Mouse (Mus musculus) naive thymus-derived CD4-positive, alpha-beta T cell, adult 2 months (primary cell): ENCODE results near the gene Krt39.

ENCODE experiments used
- DNase-seq: peaks from one replicate; pipeline ENCODE4 v3.0.0-alpha.2; 2011; ENCODE audit warnings: low read depth

The Krt39 gene

DNA sequence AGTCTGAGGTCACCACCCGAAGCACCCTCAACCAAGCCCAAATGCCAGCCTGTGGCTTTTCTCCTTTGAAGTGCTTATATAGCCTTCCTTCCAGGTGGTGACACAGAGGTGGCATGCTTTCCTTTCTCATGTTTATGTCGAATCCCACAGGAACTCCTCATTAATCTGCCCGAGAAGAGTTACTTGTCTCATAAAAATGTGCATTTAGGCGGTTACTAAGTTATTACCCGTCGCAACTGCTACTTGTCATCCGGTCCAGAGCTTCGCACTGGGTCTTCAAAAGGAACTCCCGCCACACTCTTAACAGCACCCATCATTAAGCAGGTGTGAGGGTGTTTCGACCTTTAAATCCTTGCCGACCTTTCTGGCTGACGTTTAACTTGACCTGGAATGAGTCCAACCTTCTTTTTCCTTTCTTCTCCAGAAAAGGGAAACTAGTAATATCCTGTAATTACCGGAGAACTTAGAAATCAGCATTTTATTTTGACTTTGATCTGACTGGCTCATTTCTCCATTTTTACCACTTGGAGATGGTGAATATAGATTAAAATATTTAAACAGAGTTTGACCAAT, at the start of gene Krt39:
TSS of gene Krt39 (minus strand) at position 51 of the 573 bp plus-strand sequence.
- DNase-seq, result no peak

DNA sequence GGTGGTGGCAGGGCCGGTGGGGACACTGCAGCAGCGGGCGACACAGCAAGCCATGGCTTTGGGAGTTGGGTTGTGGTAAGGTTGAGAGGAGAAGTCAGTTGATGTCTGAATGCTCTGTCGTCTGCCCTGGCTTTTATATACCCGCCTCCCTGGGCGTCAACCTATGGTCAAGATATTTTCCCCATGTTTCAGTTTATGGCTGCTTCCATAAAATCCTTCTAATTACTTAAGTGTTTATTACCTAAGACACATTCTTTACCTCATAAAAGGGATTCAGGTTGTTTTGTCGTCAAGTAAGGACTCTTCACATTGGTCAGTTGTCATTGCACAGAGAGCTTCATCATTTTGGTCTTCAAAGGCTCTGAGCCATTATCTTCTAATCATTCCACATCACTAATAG, 45.4 kb upstream of the Krt39 start, which contains the start of gene Krtap3-1:
TSS of gene Krtap3-1 (minus strand) at position 101 of the 400 bp plus-strand sequence.
- no peak for DNase-seq

DNA sequence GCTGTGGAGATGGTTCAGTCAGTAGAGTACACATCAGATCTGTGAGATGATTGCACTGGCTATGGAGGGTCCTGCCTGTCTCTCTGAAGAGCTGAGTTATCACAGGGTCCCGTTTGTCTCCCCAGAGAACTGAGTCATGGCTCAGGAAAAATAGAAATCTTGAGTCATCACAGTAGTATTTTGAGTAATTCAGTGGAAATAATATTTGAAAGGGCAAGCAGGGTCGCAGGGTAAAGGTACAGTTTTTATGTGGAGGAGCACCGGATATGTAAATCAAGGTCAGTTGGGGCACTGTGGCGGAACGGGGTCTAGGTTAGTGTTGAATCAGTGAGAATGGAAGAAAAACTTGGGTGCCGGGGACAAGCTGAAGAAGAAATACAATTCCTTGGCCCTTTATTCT, 41.4 kb upstream of the Krt39 start:
- no peak for DNase-seq

DNA sequence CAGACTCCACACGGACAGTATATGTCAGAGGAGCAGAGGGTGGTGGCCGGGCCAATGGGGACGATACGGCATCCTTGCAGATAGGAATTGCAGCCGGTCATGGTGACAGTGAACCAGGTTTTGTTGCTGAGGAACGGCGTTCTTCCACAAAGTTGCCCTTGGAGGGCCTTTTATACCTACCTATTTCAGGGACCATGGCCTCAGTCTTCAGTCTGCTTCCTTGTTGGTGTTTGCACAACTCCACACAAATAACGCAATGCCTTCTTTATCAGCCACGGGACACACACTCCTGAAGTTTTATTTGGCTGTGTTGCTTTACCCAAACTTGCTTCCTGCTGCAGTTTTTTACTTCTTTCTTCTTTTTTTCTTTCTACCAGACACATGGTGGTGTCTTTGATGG, 38.2 kb upstream of the Krt39 start, which contains the start of gene Gm11939:
TSS of gene Gm11939 (minus strand) at position 101 of the 400 bp plus-strand sequence.
- no peak for DNase-seq

DNA sequence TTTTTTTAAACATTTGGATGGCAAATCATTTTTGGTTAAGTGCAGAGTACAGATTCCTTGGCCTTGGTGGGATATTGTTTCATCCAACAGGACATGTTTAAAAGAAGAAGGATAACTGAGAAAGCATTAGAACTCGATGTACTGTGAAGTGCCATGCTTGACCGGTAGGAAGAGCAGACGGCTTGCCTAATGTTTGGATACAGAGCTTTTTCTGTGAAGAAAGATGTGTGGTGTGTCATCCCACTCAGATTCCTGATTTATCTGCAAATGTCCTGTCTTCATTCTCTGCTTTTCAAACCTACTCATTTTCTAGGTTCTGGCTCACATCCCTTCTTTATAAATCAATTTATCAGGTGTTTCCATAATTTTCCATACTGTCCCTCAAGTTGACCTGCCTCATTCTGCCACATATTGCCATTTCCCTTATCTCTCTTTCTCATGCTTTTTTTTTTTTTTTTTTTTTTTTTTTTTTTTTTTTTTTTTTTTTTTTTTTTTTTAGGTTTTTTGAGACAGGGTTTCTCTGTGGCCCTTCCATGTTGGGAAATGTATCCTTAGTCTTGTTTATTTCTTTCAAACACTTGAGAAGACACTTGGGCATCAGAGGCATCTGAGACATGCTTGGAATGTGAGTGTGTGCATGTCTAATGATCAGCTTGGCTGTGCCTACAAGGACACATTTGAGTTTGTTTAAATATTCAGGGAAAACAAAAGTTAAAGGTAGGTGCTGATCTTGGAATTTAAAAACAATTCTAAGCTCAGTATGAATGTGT, 37.0 kb upstream of the Krt39 start:
- DNase-seq, result no peak

DNA sequence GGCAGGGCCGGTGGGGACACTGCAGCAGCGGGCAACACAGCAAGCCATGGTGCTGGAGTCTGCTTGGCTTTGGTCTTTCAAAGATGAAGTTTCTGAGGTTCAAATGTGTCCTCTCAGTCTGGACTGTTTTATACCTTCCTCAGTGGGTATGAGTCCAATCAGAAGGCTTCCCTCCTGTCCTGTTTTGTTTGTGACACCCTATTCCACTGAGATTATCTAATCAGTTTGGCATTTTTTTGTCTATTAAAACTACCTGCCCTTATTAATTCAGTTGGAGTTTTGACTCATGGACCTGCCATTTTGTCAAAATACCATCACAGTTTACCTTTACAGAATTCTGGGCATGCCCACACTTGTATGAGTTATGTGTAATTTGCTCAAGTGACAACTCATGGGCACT, 35.6 kb upstream of the Krt39 start, which contains the start of gene Krtap3-2:
TSS of gene Krtap3-2 (minus strand) at position 101 of the 400 bp plus-strand sequence.
- DNase-seq, result no peak

DNA sequence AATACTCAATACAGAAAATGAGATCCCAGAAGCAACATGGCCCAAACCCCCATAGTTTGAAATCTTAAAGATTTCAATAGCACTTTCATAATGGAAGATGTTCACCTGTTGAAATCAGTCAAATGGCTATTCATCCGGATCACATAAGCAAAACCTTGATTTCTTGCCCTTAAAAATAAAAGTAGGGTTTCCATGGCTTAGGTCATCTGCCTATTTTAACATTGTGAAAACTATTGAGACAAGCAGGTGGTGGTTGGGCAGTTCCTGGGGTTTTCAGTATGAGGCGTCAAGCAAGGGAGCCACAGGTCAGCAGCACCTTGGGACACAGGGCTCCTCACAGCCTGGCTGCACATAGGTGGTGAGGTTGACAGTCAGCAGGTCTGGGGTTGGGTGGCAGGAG, 35.1 kb upstream of the Krt39 start:
- no peak for DNase-seq

DNA sequence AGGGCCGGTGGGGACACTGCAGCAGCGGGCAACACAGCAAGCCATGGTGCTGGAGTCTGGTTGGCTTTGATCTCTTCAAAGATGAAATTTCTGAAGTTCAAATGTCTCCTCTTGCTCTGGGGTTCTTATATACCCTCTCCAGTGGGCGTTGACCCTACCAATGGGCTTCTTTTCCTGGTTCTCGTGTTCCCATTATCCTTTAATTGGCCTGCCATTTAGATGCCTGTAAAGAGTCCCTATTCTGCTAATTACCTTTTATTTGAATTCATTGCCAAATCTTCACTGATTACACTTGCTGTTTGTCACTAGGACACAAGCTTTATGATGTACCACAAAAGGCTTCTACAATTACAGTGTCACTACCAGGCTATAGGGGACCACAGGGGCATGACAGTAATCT, 29.6 kb upstream of the Krt39 start, which contains the start of gene Krtap3-3:
TSS of gene Krtap3-3 (minus strand) at position 101 of the 400 bp plus-strand sequence.
- no peak for DNase-seq

DNA sequence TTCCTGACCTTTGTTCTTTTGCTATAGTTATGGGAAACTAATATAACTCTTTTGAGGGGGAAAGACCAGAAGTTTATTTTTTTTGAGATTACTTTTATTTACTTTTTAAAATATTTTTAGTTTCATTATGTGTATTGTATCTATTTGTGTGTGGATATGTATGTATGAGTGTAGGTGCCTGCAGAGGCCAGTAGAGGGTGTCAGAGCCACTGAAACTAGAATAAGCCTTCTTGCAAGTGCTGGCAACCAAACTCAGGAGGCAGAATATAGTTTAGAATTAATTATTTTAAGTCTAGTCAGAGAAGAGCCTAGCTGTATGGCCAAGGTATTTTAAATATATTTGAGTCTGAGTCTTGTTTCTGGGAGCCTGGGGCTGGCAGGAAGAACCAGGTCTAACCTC, 26.8 kb upstream of the Krt39 start:
- no peak for DNase-seq

DNA sequence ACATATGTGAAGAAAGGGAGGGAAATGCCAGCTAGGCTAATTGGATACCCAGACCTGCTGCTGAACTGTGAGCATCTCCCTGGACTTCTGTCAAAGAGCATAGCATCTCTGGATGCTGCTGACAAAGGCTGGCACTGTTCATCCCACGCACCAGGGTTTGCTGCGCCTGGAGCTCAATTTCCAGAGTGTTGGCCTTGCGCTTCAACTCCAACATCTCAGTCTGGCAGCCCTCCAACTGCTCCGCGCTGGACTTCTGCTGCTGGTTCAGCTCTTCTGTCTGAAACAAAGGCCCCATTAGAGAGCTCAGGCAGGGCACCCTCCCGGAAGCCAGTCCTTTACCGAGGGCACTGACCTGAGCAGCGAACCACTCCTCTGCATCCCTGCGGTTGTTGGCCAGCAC, 18.6 kb upstream of the Krt39 start:
- DNase-seq, result no peak

DNA sequence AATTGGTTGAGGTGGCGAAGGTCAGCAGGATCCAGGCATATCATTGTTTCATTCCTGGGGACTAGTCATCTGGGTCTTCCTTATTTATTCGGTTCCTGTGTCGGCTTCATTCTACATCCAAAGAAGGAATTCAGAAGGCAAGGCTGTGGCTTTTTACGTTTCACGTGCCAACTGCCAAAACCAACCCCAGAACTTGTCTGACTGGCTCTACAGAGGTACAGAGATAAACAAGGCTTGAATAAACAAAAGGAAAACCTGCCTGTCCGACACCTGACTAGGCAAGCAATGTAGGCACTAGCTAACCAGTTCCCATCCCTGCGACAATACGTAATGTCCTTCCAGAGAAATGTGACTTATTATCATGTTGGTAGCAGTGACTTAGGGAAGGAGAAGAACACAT, 7.0 kb downstream of the Krt39 start:
- no peak for DNase-seq

DNA sequence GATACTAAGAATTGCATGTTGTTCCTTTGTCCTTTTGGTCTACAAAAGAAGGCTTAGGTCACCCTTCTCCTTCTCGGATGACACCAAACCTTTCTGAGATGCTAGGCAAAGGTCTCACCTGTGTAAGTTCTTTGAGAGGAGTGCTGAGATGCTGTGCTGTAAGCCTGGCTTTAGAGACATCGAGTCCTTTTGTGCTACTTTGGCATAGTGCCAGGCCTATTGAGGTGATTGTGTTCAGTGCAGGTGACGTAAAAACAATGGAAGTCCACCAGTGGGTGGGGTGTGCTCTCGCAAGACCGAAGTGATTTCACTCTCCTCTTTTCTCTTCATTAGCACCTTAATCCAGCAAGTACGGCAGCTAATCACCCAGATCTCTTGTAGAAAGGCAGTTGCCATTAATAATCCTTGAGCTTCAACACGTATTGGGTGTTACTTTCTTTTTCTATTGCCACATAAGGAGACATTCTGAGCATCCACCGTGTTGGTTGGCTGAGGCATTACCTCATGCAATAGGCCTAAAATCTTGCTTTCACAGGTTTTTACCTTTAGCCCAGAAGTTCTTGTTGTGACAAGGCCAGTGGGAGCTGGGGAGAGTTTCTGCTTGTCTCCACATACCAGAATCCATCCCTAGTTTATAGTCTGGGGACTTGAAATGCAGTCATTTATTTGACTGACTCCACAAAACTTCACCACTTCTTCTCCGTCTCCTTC, 20.9 kb downstream of the Krt39 start:
- DNase-seq, result no peak

DNA sequence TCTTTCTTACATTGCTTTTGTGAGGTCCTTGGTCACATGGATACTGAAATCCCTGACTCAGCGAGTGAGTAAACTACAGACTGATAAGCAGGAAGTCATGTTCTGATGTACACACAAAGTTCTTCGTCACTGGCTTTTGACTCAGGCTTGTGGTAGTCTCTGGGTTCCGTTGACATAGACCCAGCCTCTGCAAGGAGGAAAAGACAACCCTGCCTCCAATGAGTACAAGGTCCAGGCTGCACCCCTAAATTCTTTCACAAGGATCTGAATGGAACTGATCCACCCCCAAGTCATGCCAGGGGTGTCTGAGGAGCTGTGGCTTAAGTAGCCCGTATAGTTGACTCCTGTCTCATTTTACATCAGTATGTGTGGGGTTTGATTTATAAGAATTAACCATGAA, 24.7 kb downstream of the Krt39 start:
- DNase-seq, result no peak

DNA sequence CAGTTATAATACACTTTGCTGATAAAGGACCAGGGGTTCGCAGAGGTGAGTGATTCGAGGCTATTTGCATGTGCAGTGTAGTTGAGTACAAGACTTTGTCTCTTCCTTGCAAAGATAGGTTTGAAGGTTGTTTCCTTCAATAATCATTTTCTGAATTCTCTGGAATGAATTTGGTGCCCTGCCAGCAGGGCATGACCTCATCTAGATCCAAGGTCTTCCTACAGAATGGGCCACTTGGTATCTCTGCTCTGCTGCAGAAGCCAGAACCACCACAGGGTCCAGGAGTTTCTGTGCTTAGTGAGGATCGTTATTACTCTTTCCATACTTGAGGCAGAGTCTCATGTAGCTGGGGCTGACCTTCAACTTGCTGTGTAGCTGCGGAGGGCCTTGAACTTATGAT, 26.4 kb downstream of the Krt39 start:
- no peak for DNase-seq

DNA sequence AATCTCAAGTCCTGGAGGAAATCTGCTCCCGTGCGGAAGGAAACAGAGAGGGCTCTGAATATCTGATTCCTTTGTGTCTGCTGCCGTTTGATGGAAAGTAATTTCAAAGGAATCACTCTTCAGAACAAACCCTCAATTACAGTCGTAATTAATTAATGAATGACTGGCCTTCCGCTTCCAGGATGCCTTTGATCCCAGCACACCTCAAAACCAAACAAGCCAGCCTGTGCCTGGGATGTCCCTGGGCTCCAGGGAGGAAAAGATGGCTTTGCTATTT, 27.6 kb downstream of the Krt39 start:
- DNase-seq, result no peak

DNA sequence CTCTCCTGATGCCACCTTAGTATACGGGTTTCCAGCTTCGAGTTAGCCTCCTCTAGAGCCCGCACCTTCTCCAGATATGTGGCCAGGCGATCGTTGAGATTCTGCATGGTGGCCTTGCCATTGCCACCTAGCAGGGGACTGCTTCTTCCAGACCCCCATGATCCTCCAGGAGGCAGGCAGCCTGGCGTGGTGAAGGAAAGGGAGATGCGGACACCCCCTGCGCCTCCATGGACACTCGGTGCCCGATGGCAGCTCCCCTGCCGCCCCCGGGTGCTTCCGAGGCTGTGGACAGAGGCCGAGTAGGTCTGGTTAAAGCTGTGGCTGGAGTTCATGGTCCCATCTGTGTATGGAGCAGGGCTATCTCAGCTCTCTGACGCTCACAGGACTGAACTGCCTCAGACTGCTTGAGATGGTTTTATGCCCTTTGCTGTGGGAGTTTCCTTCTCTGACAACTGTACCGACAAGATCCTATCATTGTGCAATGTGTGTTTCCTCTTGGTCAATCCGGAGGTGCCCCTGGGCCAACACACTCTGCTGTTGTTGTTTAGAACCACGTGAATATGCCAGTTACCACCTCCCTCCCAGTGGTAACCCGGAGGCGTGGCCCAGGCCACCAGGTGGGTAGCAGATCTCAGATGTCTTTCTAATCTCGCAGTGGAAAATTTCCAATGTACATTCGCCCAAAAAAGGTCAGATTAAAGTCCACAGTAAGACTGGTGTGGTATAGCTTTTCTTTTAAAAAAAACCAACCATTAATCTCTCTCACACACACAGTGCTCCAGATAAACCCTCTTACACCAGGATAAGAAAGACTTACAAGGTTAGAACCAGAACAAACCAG, 28.2 kb downstream of the Krt39 start, which contains the start of gene Krt23:
TSS of gene Krt23 (minus strand) at position 405 of the 841 bp plus-strand sequence.
- no peak for DNase-seq

DNA sequence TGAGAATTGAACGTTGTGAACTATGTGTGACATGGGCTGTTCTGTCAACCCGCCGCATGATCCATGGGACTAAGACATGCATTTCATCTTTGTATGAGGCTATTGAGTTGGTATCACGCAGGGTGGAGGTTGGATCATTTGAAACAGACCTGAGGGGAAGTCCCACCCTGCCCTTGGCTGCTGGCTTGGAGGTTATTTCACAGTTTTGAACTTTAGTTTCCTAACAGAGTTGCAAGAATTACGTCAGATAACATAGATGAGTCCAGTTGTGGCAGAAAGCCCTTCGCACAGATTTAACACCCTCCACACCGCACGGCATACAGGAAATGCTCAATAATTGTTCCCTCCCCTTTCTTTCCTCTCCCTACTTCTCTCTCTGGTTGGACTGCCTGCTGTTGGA, 30.1 kb downstream of the Krt39 start:
- DNase-seq, result no peak

DNA sequence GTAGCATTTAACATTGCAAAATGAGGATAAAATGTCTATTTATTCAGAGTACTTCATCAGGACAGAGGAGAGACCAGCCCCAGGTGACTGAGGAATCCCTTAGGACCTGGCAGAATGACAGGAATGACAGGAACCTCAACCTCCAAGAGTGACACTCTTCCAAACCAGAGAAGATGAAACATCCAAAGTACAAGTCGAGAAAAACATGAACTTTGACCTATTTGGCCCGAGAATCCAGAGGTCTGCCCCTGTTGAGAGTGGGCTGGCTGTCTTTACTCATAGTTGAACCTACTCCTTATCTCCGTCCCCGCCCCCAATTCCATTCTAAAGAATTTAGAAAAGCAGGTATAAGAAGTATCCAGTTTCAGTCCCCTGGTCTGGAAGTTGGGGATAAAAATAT, 30.5 kb downstream of the Krt39 start:
- no peak for DNase-seq

DNA sequence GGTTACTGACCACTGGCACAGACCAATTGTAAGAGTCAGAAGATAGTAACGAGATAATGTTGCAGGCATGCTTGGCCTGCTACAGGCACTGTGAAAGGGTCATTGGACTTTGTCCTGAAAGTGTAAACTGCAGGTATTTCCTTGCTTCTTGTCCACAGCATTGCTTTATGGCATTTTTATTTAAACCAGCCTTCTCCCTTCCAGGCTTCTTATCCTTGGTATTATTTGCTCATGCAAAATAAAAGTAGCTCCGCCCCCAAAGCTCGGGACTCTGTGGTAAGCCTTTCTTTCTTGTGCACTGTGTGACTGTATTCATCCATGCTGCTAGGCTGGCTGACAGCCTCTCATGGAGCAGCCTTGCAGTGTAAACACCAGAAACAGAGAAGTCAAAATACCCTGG, 31.9 kb downstream of the Krt39 start:
- no peak for DNase-seq

DNA sequence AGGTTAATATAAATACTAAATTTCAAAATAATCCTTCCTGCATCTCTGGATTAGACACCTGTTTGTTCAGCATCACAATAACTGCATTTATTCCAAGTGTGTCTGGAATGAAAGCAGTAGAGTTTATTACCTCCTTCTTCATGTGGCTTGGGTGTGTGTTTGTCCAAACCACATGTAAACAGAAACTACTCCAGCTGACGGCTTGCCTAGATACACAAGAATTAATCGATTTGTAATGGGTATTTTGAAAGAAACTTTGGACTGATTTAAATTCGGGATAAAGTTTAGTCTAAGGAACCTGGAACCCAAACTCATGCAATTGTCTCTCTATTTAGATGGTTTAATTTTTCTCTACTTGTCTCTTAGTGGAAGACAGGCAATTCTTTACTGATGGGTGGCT, 46.2 kb downstream of the Krt39 start:
- no peak for DNase-seq

DNA sequence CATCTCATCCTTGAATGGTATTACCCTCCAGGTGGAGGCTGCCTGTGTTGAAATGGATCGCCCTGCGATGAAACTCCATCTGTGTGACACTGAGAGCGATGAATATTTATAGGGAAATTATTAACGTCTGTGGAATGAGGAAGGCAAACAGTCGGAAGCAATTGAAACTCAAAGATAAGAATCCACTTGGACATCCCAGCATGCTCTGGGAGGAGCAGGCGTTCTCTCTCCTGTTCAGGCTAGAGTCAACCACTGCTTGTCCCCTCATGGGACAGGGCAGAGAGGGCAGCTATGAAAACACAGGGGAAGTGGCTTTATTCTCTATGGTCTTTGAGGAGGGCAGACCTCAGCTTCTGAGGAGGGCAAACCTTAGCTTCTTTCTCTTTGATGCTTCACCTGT, 47.7 kb downstream of the Krt39 start:
- no peak for DNase-seq

DNA sequence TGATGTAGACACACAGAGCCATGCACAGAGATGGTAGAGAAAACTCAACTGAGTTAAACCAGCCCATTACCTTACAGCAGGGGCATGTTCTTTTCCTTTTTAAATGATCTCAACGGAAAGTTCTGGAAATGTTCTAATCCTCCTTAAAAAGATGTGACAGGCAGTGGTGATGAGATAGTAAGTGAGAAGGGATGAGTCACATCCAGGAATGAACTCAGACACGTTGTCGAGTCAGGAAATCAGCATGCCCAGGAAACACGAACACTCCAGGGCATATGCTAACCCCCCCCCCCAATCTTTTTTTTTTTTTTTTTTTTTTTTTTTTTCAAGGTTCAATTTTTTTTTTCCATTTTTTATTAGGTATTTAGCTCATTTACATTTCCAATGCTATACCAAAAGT, 48.7 kb downstream of the Krt39 start:
- no peak for DNase-seq
